Mouse (Mus musculus) spleen, adult 10 weeks (tissue): Measurements from ENCODE around the gene Pan3. TPM values are rescaled to one million over a fixed set of nuclear protein-coding genes. Genes with fewer than 3 reads are reported as not detected.

Source experiments
- polyA plus RNA-seq: library from polyadenylated mRNA; stranded (reverse); fragments of 350-450 nt; fragmentation: Illumina TruSeq; extraction: RNeasy Lipid Tissue Mini Kit (QIAGEN cat#74804); gene quantifications from one replicate; pipeline ENCODE4 v1.2.3, GENCODE M21; 2015; ENCODE audit warnings: low replicate concordance; ENCODE audit not compliant: insufficient read depth

The Pan3 gene
- polyA plus RNA-seq = 197 TPM

DNA sequence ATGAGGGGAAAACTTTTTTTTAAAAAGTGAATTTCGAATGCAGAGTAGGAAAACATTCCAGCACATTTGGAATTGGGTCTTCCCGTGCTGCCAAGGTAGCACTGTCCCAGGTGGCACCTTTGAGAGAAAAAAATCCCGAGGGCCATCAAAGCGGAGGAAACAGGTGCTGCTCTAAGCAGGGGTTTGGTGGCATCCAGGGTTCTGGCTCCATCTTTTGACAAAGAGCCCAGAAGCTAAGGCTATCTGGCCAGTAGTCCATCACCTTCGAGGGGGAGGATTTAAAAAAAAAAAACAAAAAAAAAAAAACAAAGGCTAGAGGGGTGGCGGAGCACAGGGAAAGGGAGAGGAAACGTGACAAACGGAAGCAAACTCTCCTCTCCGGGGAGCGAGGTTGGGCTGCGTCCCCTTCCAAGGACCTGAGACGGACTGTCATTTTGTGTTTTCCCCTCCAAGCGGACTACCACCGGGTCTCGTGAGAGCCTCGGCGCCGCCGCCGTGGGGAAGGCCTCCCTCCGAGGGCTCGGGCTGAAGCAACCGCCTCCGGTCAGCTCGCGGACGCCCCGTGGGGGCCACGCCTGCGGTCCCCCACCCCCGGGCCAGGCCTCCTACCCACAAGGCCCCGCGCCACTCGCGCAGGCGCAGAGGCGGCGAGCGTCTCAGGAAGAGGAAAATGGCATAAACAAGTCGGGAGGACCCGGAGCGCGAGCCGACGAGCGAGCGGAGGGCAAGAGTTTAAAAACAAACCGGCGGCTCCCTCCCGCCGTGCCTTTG lies at the start of gene Pan3:
TSS of gene Pan3 (plus strand) at position 627 of the 771 bp plus-strand sequence.

DNA sequence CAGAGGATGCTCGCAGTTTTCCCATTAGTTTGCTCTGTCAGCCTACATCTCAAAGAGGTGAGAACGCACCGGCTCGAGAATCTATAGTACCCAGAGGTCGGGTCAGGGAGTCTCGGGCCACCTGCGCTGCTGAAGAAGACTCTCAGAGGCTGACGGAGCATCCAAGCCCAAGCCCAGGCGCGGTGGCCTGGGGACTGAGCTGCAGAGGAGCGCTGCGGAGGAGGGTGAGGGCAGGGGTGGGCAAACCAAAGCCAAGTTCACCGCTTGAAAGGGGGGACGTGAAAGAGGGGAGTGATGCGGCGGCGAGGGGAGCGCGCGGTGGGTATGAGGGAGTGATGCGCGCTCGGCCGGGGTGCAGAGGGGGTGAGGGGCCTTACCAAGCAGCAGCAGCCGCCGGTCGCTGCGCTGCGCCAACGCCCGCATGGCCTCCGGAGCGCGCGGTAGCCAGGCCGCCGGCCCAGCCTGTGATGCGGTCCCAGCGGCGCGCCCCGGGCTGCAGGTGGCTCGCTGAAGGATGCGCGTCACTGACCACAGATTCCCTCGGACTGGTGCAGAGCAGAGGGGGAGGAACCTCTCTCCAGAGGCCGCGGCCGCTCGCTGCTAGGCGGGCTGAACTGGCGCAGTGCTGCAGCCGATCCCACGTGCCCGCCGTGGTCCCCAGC lies 30.0 kb upstream of the Pan3 start, which contains the start of gene Flt3:
TSS of gene Flt3 (minus strand) at position 647 of the 662 bp plus-strand sequence.

Other genes with a start within 250 kb of the Pan3 start
- not detected for gene Gsx1, start 241.5 kb upstream of the Pan3 start, polyA plus RNA-seq
- gene Pdx1, start 160.2 kb upstream of the Pan3 start, polyA plus RNA-seq = not detected
- gene Cdx2, start 122.9 kb upstream of the Pan3 start, polyA plus RNA-seq = not detected
- gene Urad, start 107.7 kb upstream of the Pan3 start, polyA plus RNA-seq = not detected
- 36.3 TPM for gene Flt3, start 29.7 kb upstream of the Pan3 start, polyA plus RNA-seq